Comparison of ENCODE assay signal across 9 mouse cellular contexts in genomic region chr4:138068598-138068997, GRCm38 (mm10).
DNase-seq lines count a peak whose midpoint lies in the region; ATAC-seq and TF ChIP-seq lines count a peak whose summit lies in the region.
"Had no signal": no experiment of that assay in that cellular context is flagged by ENCODE, and none has a peak within 500 bp of the region (broad histone marks: within the 10 kb centered on the region; RNA-seq: fewer than 3 reads in every experiment).

No protein-coding gene starts in this region.

- no peaks in the 10 kb centered on the region for H3K27me3 ChIP-seq in forebrain, embryonic 15.5 days
- H3K27me3 ChIP-seq: limb, embryonic 12.5 days had no signal

- H3K27ac ChIP-seq in bone marrow macrophage, adult 2 months (ENCODE audit: insufficient read depth, low read depth, low read length), result peak overlapping the region; percentile 87
- H3K27ac ChIP-seq in forebrain, embryonic 15.5 days (replicated peaks), result peak overlapping the region; percentile 41; the same call in 1 of the 2 replicates
- H3K27ac ChIP-seq: limb, embryonic 12.5 days had no signal

- no peak overlapping the region for H3K9ac ChIP-seq in forebrain, embryonic 15.5 days (replicated peaks)
- H3K9ac ChIP-seq: limb, embryonic 12.5 days had no signal

- no peak for ATAC-seq in forebrain, embryonic 15.5 days (replicated peaks)

- no peaks in the 10 kb centered on the region for H3K36me3 ChIP-seq in forebrain, embryonic 15.5 days

- H3K4me2 ChIP-seq in forebrain, embryonic 15.5 days (replicated peaks), result no peak overlapping the region
- H3K4me2 ChIP-seq: limb, embryonic 12.5 days had no signal

- DNase-seq in layer of hippocampus, adult 11-12 months (ENCODE audit: low spot score), result peak; percentile 85
- DNase-seq in layer of hippocampus, postnatal 10 days (ENCODE audit: low spot score in 2 of 2), result no peak
- peak; percentile 87 for DNase-seq in layer of hippocampus, adult 9-11 months
- peak; percentile 62 to 71 for DNase-seq in right cerebral cortex, postnatal 36 days (ENCODE audit: low spot score in 2 of 2)
- DNase-seq in spleen, postnatal 14 days (ENCODE audit: low spot score in 2 of 2), result no peak
- no peak for DNase-seq in ovary, postnatal 36 days (ENCODE audit: low spot score)

- H3K9me3 ChIP-seq in forebrain, embryonic 15.5 days, result no peaks in the 10 kb centered on the region
- H3K9me3 ChIP-seq: limb, embryonic 12.5 days had no signal

- no peak for TF ChIP-seq POLR2A in bone marrow macrophage, adult 2 months (IDR thresholded peaks at IDR 0.05; ENCODE audit: borderline replicate concordance, low read depth, low read length)

- no peak for TF ChIP-seq CTCF in bone marrow macrophage, adult 2 months (IDR thresholded peaks at IDR 0.05; ENCODE audit: low read depth, low read length)

- WGBS in forebrain, embryonic 15.5 days, result 47% methylated on average over 2 of the region's 2 CpGs

- H3K4me3 ChIP-seq in bone marrow macrophage, adult 2 months (ENCODE audit: insufficient read depth, low read length), result no peak overlapping the region
- H3K4me3 ChIP-seq in forebrain, embryonic 15.5 days, result no peak overlapping the region
- H3K4me3 ChIP-seq: limb, embryonic 12.5 days had no signal

- peaks cover 33% of the 10 kb centered on the region for H3K4me1 ChIP-seq in bone marrow macrophage, adult 2 months (ENCODE audit: control insufficient read depth, insufficient read depth, low read length)
- H3K4me1 ChIP-seq in forebrain, embryonic 15.5 days, result peaks cover 32% of the 10 kb centered on the region

Comparison
In these comparisons a context has a peak if more than half of its experiments do, and no peak if none do; other contexts are left out.
1. DNase-seq: peak in layer of hippocampus, adult 11-12 months (single experiment), layer of hippocampus, adult 9-11 months (single experiment) and right cerebral cortex, postnatal 36 days (2 of 2); none in layer of hippocampus, postnatal 10 days (0 of 2), spleen, postnatal 14 days (0 of 2) and ovary, postnatal 36 days (single experiment).